ENCODE assay signal across 25 mouse cellular contexts in the genomic region with DNA sequence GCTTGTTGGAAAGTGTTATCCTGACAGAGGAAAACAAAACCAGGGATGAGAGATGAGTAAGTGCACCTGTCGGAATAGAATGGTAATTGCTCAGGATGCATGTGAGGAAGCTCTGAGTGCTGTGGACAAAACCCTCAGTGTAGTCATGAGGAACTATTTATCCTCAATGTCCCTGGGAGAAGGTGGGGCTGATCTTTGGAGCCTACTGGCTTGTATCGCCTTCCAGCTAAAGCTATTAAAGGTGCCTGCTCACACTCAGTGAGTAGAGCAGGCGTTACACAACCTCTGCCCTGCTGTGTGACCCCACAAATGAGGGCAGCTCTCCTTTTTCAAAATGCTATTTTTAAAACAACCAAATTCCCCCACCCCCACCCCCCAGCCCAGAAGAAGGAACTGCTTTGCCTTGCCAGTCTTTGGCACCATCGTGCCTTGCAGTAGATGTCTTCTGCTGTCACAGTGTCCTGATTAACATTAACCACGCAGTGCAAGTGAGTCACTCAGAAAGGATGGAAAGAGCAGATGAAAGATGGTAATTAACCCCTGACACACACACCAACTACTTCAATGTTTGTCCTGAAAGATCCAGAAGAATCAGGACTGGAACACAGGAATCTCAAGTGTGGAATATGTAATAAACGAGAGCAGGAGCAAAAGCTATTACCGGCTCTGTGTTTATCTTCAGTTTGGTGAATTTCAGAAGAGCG.
DNase-seq lines count a peak whose midpoint lies in the region; ATAC-seq and TF ChIP-seq lines count a peak whose summit lies in the region.
"Had no signal": no experiment of that assay in that cellular context is flagged by ENCODE, and none has a peak within 500 bp of the region (broad histone marks: within the 10 kb centered on the region; RNA-seq: fewer than 3 reads in every experiment).

No protein-coding gene starts in this region.

- no peak overlapping the region for H3K27ac ChIP-seq in intestine, postnatal 0 days (ENCODE audit: low read depth, low read length)
- H3K27ac ChIP-seq: embryonic facial prominence, embryonic 13.5 days; forebrain, embryonic 10.5 days; forebrain, embryonic 15.5 days; liver, embryonic 14.5 days had no signal

- no peaks in the 10 kb centered on the region for H3K36me3 ChIP-seq in intestine, postnatal 0 days (ENCODE audit: control insufficient read depth, insufficient read depth)
- H3K36me3 ChIP-seq: embryonic facial prominence, embryonic 13.5 days; forebrain, embryonic 10.5 days; forebrain, embryonic 15.5 days; G1E had no signal

- H3K4me3 ChIP-seq in intestine, postnatal 0 days (ENCODE audit: low read depth, low read length) = no peak overlapping the region
- H3K4me3 ChIP-seq: embryonic facial prominence, embryonic 13.5 days; forebrain, embryonic 10.5 days; forebrain, embryonic 15.5 days had no signal

- no peaks in the 10 kb centered on the region for H3K4me1 ChIP-seq in intestine, postnatal 0 days (replicated peaks; ENCODE audit: control insufficient read depth, insufficient read depth, low read length)
- H3K4me1 ChIP-seq: forebrain, embryonic 15.5 days had no signal

- H3K27me3 ChIP-seq in intestine, postnatal 0 days (replicated peaks; ENCODE audit: control insufficient read depth, insufficient read depth, low read length) = no peaks in the 10 kb centered on the region
- H3K27me3 ChIP-seq: embryonic facial prominence, embryonic 13.5 days; forebrain, embryonic 15.5 days; Patski had no signal

- DNase-seq in gastrocnemius, adult 18-20 months (ENCODE audit: low spot score) = peak; percentile 20
- DNase-seq in gastrocnemius, postnatal 10 days = no peak
- peak; percentile 12 for DNase-seq in kidney, adult 11 months
- DNase-seq in kidney, postnatal 14 days = no peak
- peak; percentile 21 for DNase-seq in Muller cell, postnatal 12 days (ENCODE audit: inconsistent ontology term)
- no peak for DNase-seq in urinary bladder, adult 18-20 months (ENCODE audit: low spot score in 2 of 2)
- DNase-seq: adrenal gland, postnatal 25 days; cerebellum, adult 18-20 months; cerebellum, postnatal 10 days; layer of hippocampus, adult 9-11 months; liver; lung, embryonic 14.5 days; lung, postnatal 14 days; midbrain, embryonic 14.5 days; right cerebral cortex, postnatal 25 days; spleen, adult 18-20 months; thymus, postnatal 14 days had no signal

- TF ChIP-seq CTCF in intestine, postnatal 0 days (IDR thresholded peaks at IDR 0.05; ENCODE audit: low read depth) = peak; percentile 15; the same call in 1 of the 2 replicates

- no peak overlapping the region for H3K9ac ChIP-seq in intestine, postnatal 0 days (ENCODE audit: low read depth, low read length)
- H3K9ac ChIP-seq: embryonic facial prominence, embryonic 13.5 days; forebrain, embryonic 15.5 days; liver, embryonic 14.5 days; lung, embryonic 14.5 days had no signal

- no peak overlapping the region for H3K4me2 ChIP-seq in intestine, postnatal 0 days (replicated peaks; ENCODE audit: low read depth)
- H3K4me2 ChIP-seq: embryonic facial prominence, embryonic 13.5 days; forebrain, embryonic 15.5 days; lung, embryonic 14.5 days had no signal

- 31% methylated on average over 8 of the region's 8 CpGs for WGBS in intestine, postnatal 0 days

- ATAC-seq in intestine, postnatal 0 days = peak; percentile 86
- ATAC-seq: forebrain, embryonic 15.5 days; hindbrain, embryonic 16.5 days; Patski had no signal

- no peaks in the 10 kb centered on the region for H3K9me3 ChIP-seq in intestine, postnatal 0 days (ENCODE audit: control insufficient read depth)
- H3K9me3 ChIP-seq: embryonic facial prominence, embryonic 13.5 days; forebrain, embryonic 10.5 days; forebrain, embryonic 15.5 days; G1E had no signal

Comparison
In these comparisons a context has a peak if more than half of its experiments do, and no peak if none do; other contexts are left out.
1. DNase-seq: peak in gastrocnemius, adult 18-20 months (single experiment), kidney, adult 11 months (single experiment) and Muller cell, postnatal 12 days (single experiment); none in gastrocnemius, postnatal 10 days (single experiment), kidney, postnatal 14 days (single experiment) and urinary bladder, adult 18-20 months (0 of 2).